Mouse (Mus musculus): ENCODE results near the gene Gm156. TPM values are rescaled to one million over a fixed set of nuclear protein-coding genes. Genes with fewer than 3 reads are reported as not detected.

Gene Gm156
- polyA plus RNA-seq, 1 experiment from 2014 or later: not detected

- Histone ChIP-seq H3K4me3 (ENCODE audit: low read depth, low read length) (no peak overlapping the region), H3K27me3 (ENCODE audit: control insufficient read depth, insufficient read depth, low read length) (no peaks in the 10 kb centered on the region), H3K4me2 (ENCODE audit: low read depth, low read length) (no peak overlapping the region), H3K36me3 (ENCODE audit: control insufficient read depth, insufficient read depth, low read length) (no peaks in the 10 kb centered on the region), H3K9ac (replicated peaks; ENCODE audit: low read depth, low read length) (no peak overlapping the region), H3K27ac (ENCODE audit: low read depth, low read length) (no peak overlapping the region), H3K4me1 (ENCODE audit: control insufficient read depth, insufficient read depth, low read length) (no peaks in the 10 kb centered on the region), H3K9me3 (ENCODE audit: control insufficient read depth, low read length) (no peaks in the 10 kb centered on the region)
- ATAC-seq (ENCODE audit: low read depth): no peak
- WGBS: 92% methylated on average over 1 of the region's 1 CpGs
These were observed 56.8 kb downstream of the Gm156 start for GRCm38 (mm10) chr6:129727237-129727636.

GRCm38 (mm10) chr6:129721390-129721789 is 62.7 kb downstream of the Gm156 start:
- Histone ChIP-seq H3K27ac (ENCODE audit: low read depth, low read length) (no peak overlapping the region), H3K27me3 (ENCODE audit: control insufficient read depth, insufficient read depth, low read length) (no peaks in the 10 kb centered on the region), H3K9me3 (ENCODE audit: control insufficient read depth, low read length) (no peaks in the 10 kb centered on the region), H3K4me3 (ENCODE audit: low read depth, low read length) (no peak overlapping the region), H3K4me2 (ENCODE audit: low read depth, low read length) (no peak overlapping the region), H3K36me3 (ENCODE audit: control insufficient read depth, insufficient read depth, low read length) (no peaks in the 10 kb centered on the region), H3K9ac (replicated peaks; ENCODE audit: low read depth, low read length) (no peak overlapping the region), H3K4me1 (ENCODE audit: control insufficient read depth, insufficient read depth, low read length) (no peaks in the 10 kb centered on the region)
- ATAC-seq (ENCODE audit: low read depth): no peak; the same call in 1 of the 2 replicates
- 94% methylated on average over 1 of the region's 1 CpGs for WGBS

- 3% methylated on average over 3 of the region's 3 CpGs for WGBS
- no peaks in the 10 kb centered on the region for H3K4me1 ChIP-seq (ENCODE audit: control insufficient read depth, insufficient read depth, low read length)
- no peak overlapping the region for H3K27ac ChIP-seq (ENCODE audit: low read depth, low read length)
- no peak overlapping the region for H3K4me2 ChIP-seq (ENCODE audit: low read depth, low read length)
- H3K36me3 ChIP-seq (ENCODE audit: control insufficient read depth, insufficient read depth, low read length): no peaks in the 10 kb centered on the region
- no peak overlapping the region for H3K9ac ChIP-seq (replicated peaks; ENCODE audit: low read depth, low read length)
- ATAC-seq (ENCODE audit: low read depth): no peak; the same call in 1 of the 2 replicates
- no peaks in the 10 kb centered on the region for H3K9me3 ChIP-seq (ENCODE audit: control insufficient read depth, low read length)
- no peak overlapping the region for H3K4me3 ChIP-seq (ENCODE audit: low read depth, low read length)
- H3K27me3 ChIP-seq (ENCODE audit: control insufficient read depth, insufficient read depth, low read length): no peaks in the 10 kb centered on the region
These were observed 63.6 kb downstream of the Gm156 start for GRCm38 (mm10) chr6:129720487-129720886.

- no peak within 1 kb of the TSS for H3K4me2 ChIP-seq (ENCODE audit: low read depth, low read length)
- no peaks in the 10 kb centered on the region for H3K27me3 ChIP-seq (ENCODE audit: control insufficient read depth, insufficient read depth, low read length)
- ATAC-seq (ENCODE audit: low read depth): no peak
- H3K4me1 ChIP-seq (ENCODE audit: control insufficient read depth, insufficient read depth, low read length): no peaks in the 10 kb centered on the region
- no peaks in the 10 kb centered on the region for H3K36me3 ChIP-seq (ENCODE audit: control insufficient read depth, insufficient read depth, low read length)
- no peak within 1 kb of the TSS for H3K27ac ChIP-seq (ENCODE audit: low read depth, low read length)
- no peak within 1 kb of the TSS for H3K9ac ChIP-seq (replicated peaks; ENCODE audit: low read depth, low read length)
- 94% methylated on average over 4 of the region's 4 CpGs for WGBS
- H3K9me3 ChIP-seq (ENCODE audit: control insufficient read depth, low read length): no peaks in the 10 kb centered on the region
- H3K4me3 ChIP-seq (ENCODE audit: low read depth, low read length): no peak within 1 kb of the TSS
These were observed 67.0 kb downstream of the Gm156 start, which contains the start of gene Klri1 for GRCm38 (mm10) chr6:129717032-129717431. Klri1 (minus strand) TSS chr6:129717132.

Other genes starting within 250 kb of the Gm156 start
- gene Klre1, start 206.4 kb downstream of the Gm156 start, polyA plus RNA-seq (2014; fragmentation: Nextera tagmentation; extraction: Ambion mirVana): not detected in 2 replicates
- gene Klrd1, start 192.5 kb downstream of the Gm156 start, polyA plus RNA-seq (2014; fragmentation: Nextera tagmentation; extraction: Ambion mirVana): not detected in 2 replicates
- 0.19 and 0.43 TPM in 2 replicates for gene Klrk1, start 160.4 kb downstream of the Gm156 start, polyA plus RNA-seq (2014; fragmentation: Nextera tagmentation; extraction: Ambion mirVana)
- not detected in 2 replicates for gene Klrc3, start 140.9 kb downstream of the Gm156 start, polyA plus RNA-seq (2014; fragmentation: Nextera tagmentation; extraction: Ambion mirVana)
- not detected in 2 replicates for gene Klrc2, start 123.6 kb downstream of the Gm156 start, polyA plus RNA-seq (2014; fragmentation: Nextera tagmentation; extraction: Ambion mirVana)
- not detected in 2 replicates for gene Klrc1, start 105.3 kb downstream of the Gm156 start, polyA plus RNA-seq (2014; fragmentation: Nextera tagmentation; extraction: Ambion mirVana)
- gene Klri1, start 67.1 kb downstream of the Gm156 start, polyA plus RNA-seq (2014; fragmentation: Nextera tagmentation; extraction: Ambion mirVana): 0.33 TPM in 1 of 2 replicates, not detected in the other
- not detected in 2 replicates for gene Klri2, start 43.8 kb downstream of the Gm156 start, polyA plus RNA-seq (2014; fragmentation: Nextera tagmentation; extraction: Ambion mirVana)
- not detected in 2 replicates for gene Gm17631, start 78.4 kb upstream of the Gm156 start, polyA plus RNA-seq (2014; fragmentation: Nextera tagmentation; extraction: Ambion mirVana)
- gene Klra17, start 92.4 kb upstream of the Gm156 start, polyA plus RNA-seq (2014; fragmentation: Nextera tagmentation; extraction: Ambion mirVana): not detected in 2 replicates
- not detected in 2 replicates for gene Klra5, start 133.4 kb upstream of the Gm156 start, polyA plus RNA-seq (2014; fragmentation: Nextera tagmentation; extraction: Ambion mirVana)
- not detected in 2 replicates for gene Klra6, start 242.7 kb upstream of the Gm156 start, polyA plus RNA-seq (2014; fragmentation: Nextera tagmentation; extraction: Ambion mirVana)

Measured in neural tube, embryonic 14.5 days (tissue).